Mouse (Mus musculus) neural tube, embryonic 11.5 days (tissue): ENCODE data around the gene Zfhx2. TPM values are rescaled to one million over a fixed set of nuclear protein-coding genes. Genes with fewer than 3 reads are reported as not detected.

ENCODE experiments used
- ATAC-seq: fragments of 200-750 bp; cut with Nextera tagmentation; 2 replicates; pipeline ENCODE4 v1.8.0; 2017; ENCODE audit warnings: moderate number of reproducible peaks, mild to moderate bottlenecking, moderate TSS enrichment, moderate library complexity; ENCODE audit not compliant: insufficient read depth, low FRiP score, low TSS enrichment
- DNase-seq: peaks from one replicate; pipeline ENCODE4 v3.0.0-alpha.2; 2015; ENCODE audit warnings: low spot score
- H3K27ac ChIP-seq: fragments of 300-500 bp; sonication (generic); 2 replicates; pipeline ENCODE4 v1.5.1; 2014; ENCODE audit warnings: low read depth, mild to moderate bottlenecking, low read length
- H3K27me3 ChIP-seq: fragments of 300-500 bp; sonication (generic); 2 replicates; pipeline ENCODE4 v1.6.1; 2014; ENCODE audit warnings: mild to moderate bottlenecking, low read length, mixed read lengths; ENCODE audit not compliant: control insufficient read depth, insufficient read depth
- H3K36me3 ChIP-seq: fragments of 300-500 bp; sonication (generic); 2 replicates; pipeline ENCODE4 v1.6.1; 2014; ENCODE audit warnings: mild to moderate bottlenecking, low read length, moderate library complexity, mixed read lengths; ENCODE audit not compliant: control insufficient read depth, insufficient read depth
- H3K4me1 ChIP-seq: fragments of 300-500 bp; sonication (generic); 2 replicates; pipeline ENCODE4 v1.6.1; 2014; ENCODE audit warnings: low read length, mixed read lengths; ENCODE audit not compliant: control insufficient read depth, insufficient read depth
- H3K4me2 ChIP-seq: fragments of 300-500 bp; sonication (generic); 2 replicates; pipeline ENCODE4 v1.6.1; 2014; ENCODE audit warnings: low read depth, mild to moderate bottlenecking, moderate library complexity
- H3K4me3 ChIP-seq: fragments of 300-500 bp; sonication (generic); 2 replicates; pipeline ENCODE4 v1.5.1; 2014; ENCODE audit warnings: low read depth, low read length
- H3K9ac ChIP-seq: fragments of 300-500 bp; sonication (generic); 2 replicates; pipeline ENCODE4 v1.6.1; 2014; ENCODE audit warnings: mild to moderate bottlenecking, low read length
- H3K9me3 ChIP-seq: fragments of 300-500 bp; sonication (generic); 2 replicates; pipeline ENCODE4 v1.6.1; 2016; ENCODE audit warnings: low read length; ENCODE audit not compliant: control insufficient read depth
- WGBS: fragments of 180-500 bp; shearing (Covaris S2); extraction: QIAGEN DNeasy Blood & Tissue Kit; methylation state at CpG from one replicate; pipeline ENCODE4 v1.1.7; 2014; 5-methylcytosine and 5-hydroxymethylcytosine counted together
- polyA plus RNA-seq: library from polyadenylated mRNA; unstranded; fragments of >200 nt; fragmentation: Nextera tagmentation; extraction: Ambion mirVana; gene quantifications from 2 replicates; pipeline ENCODE4 v1.2.1, GENCODE M21; 2014

Gene Zfhx2
- 16.6 and 17.6 TPM in 2 replicates for polyA plus RNA-seq

GRCm38 (mm10) chr14:55092011-55092577 is at the start of gene Zfhx2:
Zfhx2 (minus strand) TSS chr14:55092324.
- Histone ChIP-seq H3K4me1 (peaks cover 37% of the 10 kb centered on the region), H3K9ac (peak within 1 kb of the TSS; percentile 87), H3K27ac (peak within 1 kb of the TSS; percentile 81), H3K4me2 (peak within 1 kb of the TSS; percentile 77), H3K4me3 (peak within 1 kb of the TSS; percentile 57), H3K9me3 (no peaks in the 10 kb centered on the region), H3K36me3 (no peaks in the 10 kb centered on the region), H3K27me3 (no peaks in the 10 kb centered on the region)
- WGBS, result 2% methylated on average over 34 of the region's 34 CpGs
- ATAC-seq (peak; percentile 88), DNase-seq (peak; percentile 96)

DNA sequence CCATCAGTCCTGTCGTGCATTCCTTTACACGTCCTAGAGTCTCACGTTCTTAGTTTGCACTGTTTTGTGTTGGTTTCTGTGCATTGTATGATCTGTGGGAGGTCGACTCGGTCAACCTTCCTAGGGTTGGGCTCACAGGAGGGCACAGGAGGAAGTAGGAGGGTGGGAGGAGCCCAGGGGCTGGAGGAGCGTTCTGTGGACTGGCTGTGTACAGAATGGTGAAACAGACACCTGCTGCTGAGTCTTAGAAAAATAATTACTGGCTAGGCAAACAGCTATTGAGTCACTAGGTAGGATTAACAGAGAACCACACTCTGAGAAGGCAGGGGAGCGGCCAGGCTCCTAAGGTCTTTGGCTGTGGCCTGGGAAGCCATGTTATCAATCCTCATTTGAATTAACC is 47.2 kb upstream of the Zfhx2 start:
- 58% methylated on average over 7 of the region's 7 CpGs for WGBS
- Histone ChIP-seq H3K9me3 (no peaks in the 10 kb centered on the region), H3K27ac (no peak overlapping the region), H3K9ac (no peak overlapping the region), H3K27me3 (no peaks in the 10 kb centered on the region), H3K4me3 (no peak overlapping the region), H3K36me3 (no peaks in the 10 kb centered on the region), H3K4me1 (no peaks in the 10 kb centered on the region), H3K4me2 (no peak overlapping the region)
- ATAC-seq (no peak), DNase-seq (no peak)

GRCm38 (mm10) chr14:55135676-55136075 is 43.6 kb upstream of the Zfhx2 start:
- Histone ChIP-seq H3K36me3 (no peaks in the 10 kb centered on the region), H3K4me2 (no peak overlapping the region), H3K9me3 (no peaks in the 10 kb centered on the region), H3K27ac (no peak overlapping the region), H3K4me1 (no peaks in the 10 kb centered on the region), H3K9ac (no peak overlapping the region), H3K4me3 (no peak overlapping the region), H3K27me3 (no peaks in the 10 kb centered on the region)
- WGBS, result 88% methylated on average over 8 of the region's 8 CpGs
- ATAC-seq (no peak), DNase-seq (no peak)

DNA sequence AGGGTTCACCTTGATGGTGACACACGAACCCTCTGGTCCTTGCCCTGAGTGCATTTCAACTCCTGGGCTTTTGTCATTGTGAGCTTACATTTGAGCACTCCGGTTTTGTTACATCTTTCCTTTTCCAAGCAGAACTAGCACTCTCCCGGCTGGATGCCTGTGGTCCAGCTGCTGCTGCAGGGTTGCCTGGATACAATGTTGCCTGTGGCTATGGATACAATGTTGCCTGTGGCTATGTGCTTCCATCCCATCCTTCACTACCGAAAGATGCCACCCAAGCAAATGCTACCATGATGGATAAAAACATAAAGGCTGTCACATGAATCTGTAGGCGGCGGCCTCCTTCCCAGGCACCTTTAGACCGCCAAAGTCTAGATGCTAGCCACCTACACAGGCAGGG is 34.4 kb upstream of the Zfhx2 start:
- no peak for ATAC-seq
- no peak for DNase-seq
- Histone ChIP-seq H3K4me1 (no peaks in the 10 kb centered on the region), H3K27me3 (no peaks in the 10 kb centered on the region), H3K4me3 (no peak overlapping the region), H3K4me2 (no peak overlapping the region), H3K9me3 (no peaks in the 10 kb centered on the region), H3K27ac (no peak overlapping the region), H3K9ac (no peak overlapping the region), H3K36me3 (no peaks in the 10 kb centered on the region)
- 76% methylated on average over 7 of the region's 7 CpGs for WGBS

DNA sequence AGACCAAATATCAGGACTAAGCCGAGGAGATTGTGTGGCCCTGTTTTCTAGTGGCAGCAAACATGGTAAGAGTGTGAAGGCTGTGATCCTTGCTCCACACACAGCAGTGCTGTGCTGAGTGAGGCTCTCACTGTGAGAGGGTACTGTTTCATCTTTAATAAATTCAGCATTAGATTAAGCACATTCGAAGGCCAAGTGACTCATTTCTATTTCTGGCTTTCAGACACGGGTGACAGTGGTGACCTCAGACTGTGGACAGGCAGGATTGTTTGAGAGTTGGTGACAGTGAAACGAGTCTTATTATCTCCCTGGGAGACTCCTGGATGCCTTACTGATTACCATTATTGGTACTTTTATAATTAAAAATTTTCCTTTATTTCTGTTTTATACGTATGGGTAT is 33.6 kb upstream of the Zfhx2 start:
- DNase-seq (no peak), ATAC-seq (no peak)
- Histone ChIP-seq H3K9me3 (no peaks in the 10 kb centered on the region), H3K4me1 (no peaks in the 10 kb centered on the region), H3K4me3 (no peak overlapping the region), H3K4me2 (no peak overlapping the region), H3K27ac (no peak overlapping the region), H3K36me3 (no peaks in the 10 kb centered on the region), H3K9ac (no peak overlapping the region), H3K27me3 (no peaks in the 10 kb centered on the region)
- WGBS, result 86% methylated on average over 5 of the region's 5 CpGs

- ATAC-seq (no peak), DNase-seq (no peak)
- 66% methylated on average over 8 of the region's 8 CpGs for WGBS
- no peaks in the 10 kb centered on the region for H3K27me3 ChIP-seq
- no peak overlapping the region for H3K4me3 ChIP-seq
- no peaks in the 10 kb centered on the region for H3K36me3 ChIP-seq
- no peak overlapping the region for H3K4me2 ChIP-seq
- no peak overlapping the region for H3K27ac ChIP-seq
- no peak overlapping the region for H3K9ac ChIP-seq
- H3K4me1 ChIP-seq, result no peaks in the 10 kb centered on the region
- no peaks in the 10 kb centered on the region for H3K9me3 ChIP-seq
Observed at GRCm38 (mm10) chr14:55122359-55122758, 30.2 kb upstream of the Zfhx2 start.

DNA sequence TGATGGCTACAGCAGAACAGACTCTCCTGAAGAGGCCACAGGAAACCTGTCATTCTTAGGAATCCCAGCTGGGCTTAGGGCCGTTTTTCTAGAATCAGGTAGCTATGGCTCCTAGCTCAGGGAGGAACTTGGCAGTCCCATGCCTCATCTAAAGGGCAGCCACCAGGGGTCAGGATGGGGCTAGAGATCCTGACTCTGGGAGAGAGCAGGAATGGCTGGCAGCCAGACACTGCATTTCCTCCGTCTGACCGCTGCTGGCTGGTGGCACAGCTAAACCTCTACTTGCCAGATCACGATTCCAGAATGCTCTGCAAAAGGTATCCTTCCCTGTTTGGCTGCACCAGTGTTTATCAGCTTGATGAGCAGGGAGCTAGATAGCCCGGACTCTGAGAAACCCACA is 29.8 kb upstream of the Zfhx2 start:
- Histone ChIP-seq H3K9me3 (no peaks in the 10 kb centered on the region), H3K27me3 (peaks cover 2% of the 10 kb centered on the region; the same call in 1 of the 2 replicates), H3K27ac (no peak overlapping the region), H3K4me3 (no peak overlapping the region), H3K4me1 (no peaks in the 10 kb centered on the region), H3K36me3 (no peaks in the 10 kb centered on the region), H3K4me2 (no peak overlapping the region), H3K9ac (no peak overlapping the region)
- DNase-seq (peak; percentile 81), ATAC-seq (no peak; the same call in 1 of the 2 replicates)
- WGBS, result 10% methylated on average over 5 of the region's 5 CpGs

GRCm38 (mm10) chr14:55119421-55120134 is 27.5 kb upstream of the Zfhx2 start:
- peaks cover 21% of the 10 kb centered on the region for H3K27me3 ChIP-seq
- ATAC-seq, result no peak
- H3K4me2 ChIP-seq, result no peak overlapping the region
- H3K36me3 ChIP-seq, result no peaks in the 10 kb centered on the region
- no peak overlapping the region for H3K9ac ChIP-seq
- no peaks in the 10 kb centered on the region for H3K9me3 ChIP-seq
- H3K4me1 ChIP-seq, result peaks cover 8% of the 10 kb centered on the region
- no peak overlapping the region for H3K4me3 ChIP-seq
- DNase-seq, result no peak
- WGBS, result 70% methylated on average over 4 of the region's 4 CpGs
- H3K27ac ChIP-seq, result no peak overlapping the region

DNA sequence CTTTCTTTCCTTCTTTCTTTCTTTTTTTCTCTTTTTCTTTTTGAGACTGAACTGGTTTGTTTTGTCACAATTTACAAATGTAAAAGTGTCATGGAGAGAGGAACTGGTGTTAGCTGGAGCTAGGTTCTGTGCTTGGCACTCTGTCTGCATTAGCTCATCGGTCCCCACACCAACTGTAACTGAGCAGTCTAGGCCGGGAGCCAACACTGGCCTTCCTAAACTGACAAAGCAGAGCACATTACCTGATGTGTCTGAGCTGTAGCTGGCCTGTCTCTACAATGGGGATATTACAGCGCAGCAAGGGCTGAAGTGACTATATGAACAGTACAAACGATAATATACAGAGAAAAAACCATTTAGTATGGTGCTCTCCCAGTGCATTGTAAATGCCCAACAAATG is 26.7 kb upstream of the Zfhx2 start:
- 85% methylated on average over 4 of the region's 4 CpGs for WGBS
- no peak overlapping the region for H3K4me2 ChIP-seq
- peaks cover 12% of the 10 kb centered on the region for H3K4me1 ChIP-seq
- no peaks in the 10 kb centered on the region for H3K9me3 ChIP-seq
- peaks cover 28% of the 10 kb centered on the region for H3K27me3 ChIP-seq
- H3K9ac ChIP-seq, result no peak overlapping the region
- H3K4me3 ChIP-seq, result no peak overlapping the region
- no peak overlapping the region for H3K27ac ChIP-seq
- no peaks in the 10 kb centered on the region for H3K36me3 ChIP-seq
- ATAC-seq, result no peak
- DNase-seq, result no peak
